Mouse (Mus musculus) erythroid progenitor cell, adult 5-6 weeks (primary cell): ENCODE measurements around the gene Gpkow. TPM values are rescaled to one million over a fixed set of nuclear protein-coding genes. Genes with fewer than 3 reads are reported as not detected.
"Not testable (repeated sequence)": the region's sequence is repeated elsewhere in the genome, so short reads cannot be mapped to it uniquely, and the experiment has no call there.

Experiments
- ATAC-seq: replicated peaks from 2 replicates; pipeline ENCODE4 v1.8.0; 2016; ENCODE audit warnings: moderate number of reproducible peaks, mild to moderate bottlenecking, moderate TSS enrichment, inconsistent platforms; ENCODE audit not compliant: poor library complexity, low FRiP score, severe bottlenecking
- total RNA-seq, 2 experiments: library from RNA; stranded (forward) in 1 of 2; stranded (reverse) in 1 of 2; fragments of 150-400 nt in 1 of 2; fragments of 186-747, 209-891 nt in 1 of 2; gene quantifications; 2 replicates each; pipeline versions ENCODE4 v1.2.3 to v1.2.4; 2015 to 2017; ENCODE audit warnings: low replicate concordance in 2 of 2

Gene Gpkow
- total RNA-seq, 2 experiments from 2014 or later = 12.6 to 31.9 TPM

GRCm38 (mm10) chrX:7680057-7680412, 16.9 kb upstream of the Gpkow start:
- ATAC-seq = no peak

- no peak for ATAC-seq
Observed at GRCm38 (mm10) chrX:7680864-7681263, 16.1 kb upstream of the Gpkow start, which contains the start of gene Magix. Gene Magix, minus strand, starts transcription at chrX:7681251.

DNA sequence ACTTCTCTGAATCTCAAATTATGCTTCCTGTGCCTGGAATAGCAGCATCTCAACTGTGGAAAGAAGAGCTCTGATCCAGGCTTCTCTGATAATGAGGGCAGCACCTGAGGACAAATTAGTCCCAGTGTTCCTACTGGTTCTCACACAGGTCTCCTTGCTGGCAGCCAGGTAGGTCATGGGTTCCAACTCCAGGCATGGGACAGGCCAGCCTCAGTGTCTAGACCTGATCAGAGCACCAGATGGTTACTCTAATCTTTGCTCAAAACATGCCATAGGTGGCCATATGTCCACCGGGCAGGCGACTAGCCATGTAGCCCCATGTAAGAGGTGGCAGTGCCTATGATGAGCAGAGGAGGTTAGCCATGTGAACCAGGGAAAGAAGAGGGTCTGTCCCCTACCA, 8.6 kb upstream of the Gpkow start:
- no peak for ATAC-seq

DNA sequence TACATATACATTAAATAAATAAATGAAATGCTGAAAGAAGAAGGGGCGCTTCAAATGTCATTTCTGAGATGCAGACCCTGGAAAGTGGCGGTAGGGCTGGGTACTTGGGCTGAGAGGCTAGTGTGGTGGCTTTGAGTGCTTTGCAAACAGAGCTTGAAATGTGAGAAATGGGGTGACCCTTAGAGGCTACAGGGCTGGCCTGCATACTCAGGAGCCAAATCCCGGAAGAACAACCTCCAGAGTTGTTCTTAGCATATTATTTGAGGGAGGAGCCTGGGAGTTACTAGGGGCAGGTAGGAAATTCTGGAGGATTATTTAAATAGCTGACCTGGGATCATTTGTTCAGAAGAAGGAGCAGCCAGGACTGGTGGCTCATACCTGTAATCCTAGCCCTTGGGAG, 6.4 kb upstream of the Gpkow start:
- no peak for ATAC-seq

GRCm38 (mm10) chrX:7692862-7693261, 4.1 kb upstream of the Gpkow start:
- ATAC-seq = no peak

DNA sequence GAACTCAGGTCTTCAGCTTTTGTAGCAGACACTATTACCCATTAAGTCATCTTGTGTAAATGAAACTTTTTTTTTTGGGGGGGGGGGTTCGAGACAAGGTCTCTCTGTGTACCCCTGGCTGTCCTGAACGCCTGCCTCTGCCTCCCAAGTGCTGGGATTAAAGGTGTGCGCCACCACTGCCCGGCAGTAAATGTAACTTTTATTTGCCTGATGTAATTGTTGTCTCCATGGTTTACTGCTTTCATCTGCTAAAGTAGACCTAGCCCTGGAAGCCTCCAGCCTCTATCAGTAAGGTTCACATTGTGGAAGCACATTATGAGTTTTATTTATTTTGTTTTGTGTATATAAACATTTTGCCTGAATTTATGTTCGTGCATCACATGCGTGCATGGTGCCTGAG, 411 bp upstream of the Gpkow start:
- ATAC-seq = peak; percentile 3; the same call in 1 of the 2 replicates

GRCm38 (mm10) chrX:7713764-7714134, 16.8 kb downstream of the Gpkow start:
- ATAC-seq = peak; percentile 52; the same call in 1 of the 2 replicates

GRCm38 (mm10) chrX:7714135-7714899, 17.4 kb downstream of the Gpkow start, which contains the start of gene Wdr45:
Gene Wdr45, plus strand, starts transcription at chrX:7714333.
- ATAC-seq = peak; percentile 98

DNA sequence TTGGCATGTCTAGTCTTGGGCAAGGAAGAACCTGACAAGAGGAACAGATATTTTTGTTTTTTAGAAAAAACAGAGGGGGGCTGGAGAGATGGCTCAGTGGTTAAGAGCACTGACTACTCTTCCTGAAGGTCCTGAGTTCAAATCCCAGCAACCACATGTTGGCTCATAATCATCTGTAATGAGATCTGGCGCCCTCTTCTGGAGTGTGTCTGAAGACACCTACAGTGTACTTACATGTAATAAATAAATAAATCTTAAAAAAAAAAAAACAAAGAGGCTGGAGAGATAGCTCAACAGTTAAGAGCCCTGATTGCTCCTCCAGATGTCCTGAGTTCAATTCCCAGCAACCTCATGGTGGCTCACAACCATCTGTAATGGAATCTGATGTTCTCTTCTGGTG, 19.1 kb downstream of the Gpkow start:
- not testable (repeated sequence) for ATAC-seq

DNA sequence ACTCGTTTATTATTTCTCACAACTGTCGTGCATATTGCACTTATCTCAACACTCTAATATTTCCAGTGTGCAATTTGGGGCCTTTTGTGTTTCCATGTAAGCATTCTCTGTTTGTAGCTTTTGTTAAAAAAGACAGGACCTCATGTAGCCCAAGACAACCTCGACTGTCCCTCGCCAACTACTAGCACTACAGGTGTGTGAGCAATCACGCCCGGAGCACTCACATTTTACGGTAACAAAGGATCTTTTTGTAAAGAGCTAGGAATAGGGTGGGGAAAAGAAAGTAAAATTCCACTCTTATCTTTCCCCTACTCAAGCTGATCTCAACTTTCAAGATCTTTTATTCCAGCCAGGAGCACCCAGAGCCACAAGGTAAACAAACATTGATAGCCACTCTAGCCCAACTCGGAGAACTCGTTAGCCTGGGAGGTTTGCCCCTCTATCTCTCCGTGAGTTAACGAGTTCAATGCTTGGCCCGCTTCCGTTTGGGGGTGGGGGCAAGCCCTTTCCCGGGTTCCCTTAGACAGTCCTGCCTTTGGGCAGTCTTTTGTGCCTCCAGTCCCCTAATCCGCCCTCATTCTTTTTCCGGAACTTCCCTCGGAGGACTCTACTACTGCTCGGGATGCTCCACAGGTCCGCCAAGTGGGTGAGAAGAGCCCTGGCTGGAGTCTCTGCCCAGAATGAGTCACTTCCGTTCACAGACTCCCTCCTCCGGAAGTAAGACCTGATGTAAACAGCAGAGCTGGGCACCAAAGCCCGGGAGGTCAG, 24.8 kb downstream of the Gpkow start, which contains the start of gene Gm45208:
Gm45208 (plus strand) TSS at position 732 of the 768 bp plus-strand sequence.
- ATAC-seq = peak; percentile 98

GRCm38 (mm10) chrX:7722282-7722611, 25.3 kb downstream of the Gpkow start:
- ATAC-seq = peak; percentile 22; the same call in 1 of the 2 replicates

- ATAC-seq = no peak
Observed at GRCm38 (mm10) chrX:7722691-7723090, 25.8 kb downstream of the Gpkow start.

DNA sequence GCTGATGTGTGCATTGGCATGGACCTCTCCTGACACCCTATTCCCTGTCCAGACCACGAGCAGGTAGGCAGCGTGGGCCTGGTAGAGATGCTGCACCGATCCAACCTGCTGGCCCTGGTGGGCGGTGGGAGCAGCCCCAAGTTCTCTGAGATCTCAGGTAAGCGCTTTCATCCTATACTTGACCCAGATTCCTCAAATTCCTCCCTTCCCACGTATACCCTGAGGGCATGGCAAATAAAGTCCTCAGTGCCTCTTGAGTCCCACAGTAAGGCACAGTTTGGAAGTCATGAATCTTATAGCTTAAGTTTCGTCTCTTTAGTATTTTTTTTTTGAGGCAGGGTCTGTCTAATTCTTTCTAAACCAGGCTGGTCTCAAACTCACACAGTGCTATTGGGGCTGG, 27.2 kb downstream of the Gpkow start:
- ATAC-seq = no peak

GRCm38 (mm10) chrX:7725841-7726240, 28.9 kb downstream of the Gpkow start:
- ATAC-seq = no peak

GRCm38 (mm10) chrX:7727176-7727575, 30.2 kb downstream of the Gpkow start:
- no peak for ATAC-seq

GRCm38 (mm10) chrX:7728215-7728921, 31.4 kb downstream of the Gpkow start, which contains the start of gene Praf2:
Gene Praf2, plus strand, starts transcription at chrX:7728439.
- peak; percentile 97 for ATAC-seq

- ATAC-seq = no peak
Observed at GRCm38 (mm10) chrX:7728922-7729265, 32.0 kb downstream of the Gpkow start.

DNA sequence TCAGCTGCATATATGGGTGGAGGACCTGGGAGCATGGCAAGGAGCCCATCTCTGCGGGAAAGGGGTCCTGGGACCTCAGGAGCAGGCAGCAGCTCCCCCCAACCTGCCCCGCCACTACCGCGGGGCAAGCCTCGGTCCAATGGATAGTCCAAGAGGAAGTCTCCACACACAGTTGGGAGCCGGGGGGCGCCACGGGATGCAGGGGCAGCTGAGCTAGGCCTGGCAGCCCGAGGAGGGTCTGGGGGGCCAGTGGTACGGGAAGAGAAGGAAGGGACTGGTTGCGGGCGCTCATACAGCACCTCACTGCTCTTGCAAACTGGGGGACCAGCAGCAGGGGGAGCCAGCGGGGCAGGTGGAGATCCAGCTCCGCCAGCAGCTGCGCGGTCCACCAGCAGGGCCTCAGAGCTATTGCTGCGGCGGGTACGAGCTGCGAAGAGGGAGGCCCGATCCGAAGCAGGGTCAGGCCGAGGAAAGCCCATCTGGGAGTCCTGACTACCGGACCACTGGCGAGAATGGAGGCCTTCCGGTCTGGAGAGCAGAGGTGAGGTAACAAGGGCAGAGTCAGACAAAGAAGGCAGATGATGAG, 36.7 kb downstream of the Gpkow start:
- peak; percentile 98 for ATAC-seq

- ATAC-seq = no peak
Observed at GRCm38 (mm10) chrX:7739336-7740081, 42.6 kb downstream of the Gpkow start.
